Mouse (Mus musculus) myocyte (in vitro differentiated cells): ENCODE measurements around the gene Cdr2.

Experiments used
- E2F4 ChIP-seq: IDR thresholded peaks from one replicate; pipeline ENCODE4 v1.6.1; 2011; ENCODE audit warnings: mild to moderate bottlenecking, control low read depth, moderate library complexity; ENCODE audit not compliant: insufficient read depth
- MYOG ChIP-seq, 3 experiments: IDR thresholded peaks; one replicate each; pipeline ENCODE4 v1.6.1; 2011; ENCODE audit warnings: control low read depth in 2 of 3, low read depth in 2 of 3, mild to moderate bottlenecking in 2 of 3; ENCODE audit not compliant: insufficient read length in 2 of 3, control insufficient read depth in 1 of 3, insufficient read depth in 1 of 3
- POLR2A ChIP-seq: IDR thresholded peaks from one replicate; pipeline ENCODE4 v1.6.1; 2011; ENCODE audit warnings: low read depth, mild to moderate bottlenecking, control low read depth, moderate library complexity; ENCODE audit not compliant: insufficient read length

DNA sequence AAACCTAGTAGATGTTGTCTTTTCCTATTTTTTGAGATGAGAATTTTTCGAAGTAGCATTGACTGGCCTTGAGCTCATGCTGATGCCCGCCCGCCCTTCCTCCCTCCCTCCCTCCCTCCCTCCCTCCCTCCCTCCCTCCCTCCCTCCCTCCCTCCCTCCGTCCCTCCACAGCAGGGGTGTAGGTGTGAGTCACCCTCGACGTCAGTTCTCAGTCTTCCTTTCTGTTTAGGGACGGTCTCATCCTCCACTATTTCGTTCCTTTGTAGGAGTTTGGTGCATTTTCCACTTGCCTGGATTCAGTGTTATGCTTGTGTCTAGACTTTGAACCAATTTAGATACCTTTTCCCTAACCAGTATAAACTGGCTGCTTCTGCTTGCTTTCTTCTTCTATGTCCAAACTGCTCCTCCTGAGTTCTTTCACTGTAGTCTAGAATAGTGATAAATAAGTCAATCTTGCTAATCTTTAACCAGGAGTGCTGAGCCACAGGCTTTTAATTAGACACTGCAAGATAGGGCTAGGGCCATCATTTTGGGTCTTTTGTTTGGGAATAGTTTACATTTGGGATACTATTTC lies 38.1 kb downstream of the Cdr2 start:
- no peak for TF ChIP-seq E2F4
- no peak for TF ChIP-seq MYOG (IDR thresholded peaks at IDR 0.05; ENCODE audit: control insufficient read depth in 1 of 3, insufficient read depth in 1 of 3, insufficient read length in 2 of 3, low read depth in 2 of 3)
- TF ChIP-seq POLR2A = no peak
